Mouse (Mus musculus) testis, adult 2 months (tissue): ENCODE data around the gene Il25. TPM values are rescaled to one million over a fixed set of nuclear protein-coding genes. Genes with fewer than 3 reads are reported as not detected.
"Not testable (repeated sequence)": the region's sequence is repeated elsewhere in the genome, so short reads cannot be mapped to it uniquely, and the experiment has no call there.

Experiments used
- H3K27ac ChIP-seq: fragments of 200-500 bp; 2 replicates; pipeline ENCODE4 v1.5.1; 2012; ENCODE audit warnings: low read depth, low read length; ENCODE audit not compliant: control insufficient read depth, insufficient read depth
- H3K27me3 ChIP-seq: fragments of 200-500 bp; 2 replicates; pipeline ENCODE4 v1.6.1; 2012; ENCODE audit warnings: mild to moderate bottlenecking, low read length, moderate library complexity; ENCODE audit not compliant: control insufficient read depth, insufficient read depth
- H3K36me3 ChIP-seq: fragments of 200-500 bp; 2 replicates; pipeline ENCODE4 v1.6.1; 2012; ENCODE audit warnings: mild to moderate bottlenecking, low read length; ENCODE audit not compliant: control insufficient read depth, insufficient read depth
- H3K4me1 ChIP-seq: fragments of 200-500 bp; 2 replicates; pipeline ENCODE4 v1.6.1; 2012; ENCODE audit warnings: low read length; ENCODE audit not compliant: control insufficient read depth, insufficient read depth
- H3K4me3 ChIP-seq: fragments of 200-500 bp; 2 replicates; pipeline ENCODE4 v1.5.1; 2012; ENCODE audit warnings: low read depth, mild to moderate bottlenecking, low read length, moderate library complexity, mixed read lengths; ENCODE audit not compliant: control insufficient read depth
- CTCF ChIP-seq: fragments of 200-500 bp; IDR thresholded peaks from 2 replicates; pipeline ENCODE4 v1.5.1; 2012; ENCODE audit warnings: low read depth, mild to moderate bottlenecking, inconsistent platforms, low read length, moderate library complexity; ENCODE audit not compliant: control insufficient read depth, insufficient read depth, insufficient replicate concordance
- POLR2A ChIP-seq: fragments of 200-500 bp; IDR thresholded peaks from 2 replicates; pipeline ENCODE4 v1.6.1; 2012; ENCODE audit warnings: low read depth, mild to moderate bottlenecking, inconsistent platforms, low read length, moderate library complexity; ENCODE audit not compliant: control insufficient read depth
- polyA plus RNA-seq: library from polyadenylated mRNA; depleted of rRNA; stranded (reverse); fragments of >200 nt; gene quantifications from 2 replicates; pipeline ENCODE4 v1.2.3, GENCODE M21; 2012

Gene Il25
- polyA plus RNA-seq, 1 experiment = not detected

DNA sequence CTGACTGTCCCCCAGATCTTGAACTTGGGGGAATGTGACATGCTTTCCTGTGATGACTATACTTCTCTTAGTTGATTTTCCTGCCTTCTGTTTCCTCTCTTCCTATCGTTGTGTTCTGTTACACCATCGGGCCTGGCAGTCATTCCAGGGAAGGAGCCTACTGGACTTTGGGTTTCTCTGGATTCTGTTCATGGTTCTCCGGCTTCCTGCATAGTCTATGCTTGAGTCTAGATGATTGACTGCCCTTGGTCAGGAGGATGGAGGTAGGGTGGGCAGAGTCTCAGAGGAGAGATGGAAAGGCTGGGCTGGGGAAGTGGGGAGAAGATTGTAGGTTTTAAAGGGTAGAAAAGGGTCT lies 7.7 kb downstream of the Il25 start:
- no peaks in the 10 kb centered on the region for H3K4me1 ChIP-seq
- TF ChIP-seq CTCF (no peak), POLR2A (no peak)
- H3K27me3 ChIP-seq = no peaks in the 10 kb centered on the region
- no peak overlapping the region for H3K27ac ChIP-seq
- H3K36me3 ChIP-seq = no peaks in the 10 kb centered on the region
- H3K4me3 ChIP-seq = no peak overlapping the region

- Histone ChIP-seq H3K36me3 (no peaks in the 10 kb centered on the region), H3K4me3 (no peak overlapping the region), H3K4me1 (no peaks in the 10 kb centered on the region), H3K27ac (no peak overlapping the region), H3K27me3 (no peaks in the 10 kb centered on the region)
- TF ChIP-seq POLR2A (no peak), CTCF (no peak)
Observed at GRCm38 (mm10) chr14:54941024-54941978, 8.8 kb downstream of the Il25 start.

- Histone ChIP-seq H3K36me3 (no peaks in the 10 kb centered on the region), H3K4me3 (no peak overlapping the region), H3K27me3 (no peaks in the 10 kb centered on the region), H3K4me1 (no peaks in the 10 kb centered on the region), H3K27ac (no peak overlapping the region)
- TF ChIP-seq CTCF = no peak
- no peak for TF ChIP-seq POLR2A
Observed at GRCm38 (mm10) chr14:54942479-54942878, 10.0 kb downstream of the Il25 start.

GRCm38 (mm10) chr14:54943971-54944370 lies 11.5 kb downstream of the Il25 start:
- Histone ChIP-seq H3K4me1 (no peaks in the 10 kb centered on the region), H3K27me3 (no peaks in the 10 kb centered on the region)
- TF ChIP-seq POLR2A (no peak), CTCF (no peak)

GRCm38 (mm10) chr14:54944939-54945338 lies 12.4 kb downstream of the Il25 start:
- no peak overlapping the region for H3K4me3 ChIP-seq
- no peaks in the 10 kb centered on the region for H3K27me3 ChIP-seq
- no peak for TF ChIP-seq POLR2A
- no peak for TF ChIP-seq CTCF
- no peak overlapping the region for H3K27ac ChIP-seq
- H3K36me3 ChIP-seq = no peaks in the 10 kb centered on the region
- H3K4me1 ChIP-seq = peaks cover 1% of the 10 kb centered on the region; the same call in 1 of the 2 replicates

More at GRCm38 (mm10) chr14:54943971-54944370, 11.5 kb downstream of the Il25 start:
- no peak overlapping the region for H3K4me3 ChIP-seq
- no peak overlapping the region for H3K27ac ChIP-seq
- H3K36me3 ChIP-seq = no peaks in the 10 kb centered on the region

GRCm38 (mm10) chr14:54945975-54946704 lies 13.6 kb downstream of the Il25 start:
- no peak overlapping the region for H3K4me3 ChIP-seq
- H3K36me3 ChIP-seq = no peaks in the 10 kb centered on the region
- TF ChIP-seq POLR2A = no peak
- no peak for TF ChIP-seq CTCF
- peaks cover 6% of the 10 kb centered on the region; the same call in 1 of the 2 replicates for H3K4me1 ChIP-seq
- no peak overlapping the region for H3K27ac ChIP-seq
- H3K27me3 ChIP-seq = no peaks in the 10 kb centered on the region

DNA sequence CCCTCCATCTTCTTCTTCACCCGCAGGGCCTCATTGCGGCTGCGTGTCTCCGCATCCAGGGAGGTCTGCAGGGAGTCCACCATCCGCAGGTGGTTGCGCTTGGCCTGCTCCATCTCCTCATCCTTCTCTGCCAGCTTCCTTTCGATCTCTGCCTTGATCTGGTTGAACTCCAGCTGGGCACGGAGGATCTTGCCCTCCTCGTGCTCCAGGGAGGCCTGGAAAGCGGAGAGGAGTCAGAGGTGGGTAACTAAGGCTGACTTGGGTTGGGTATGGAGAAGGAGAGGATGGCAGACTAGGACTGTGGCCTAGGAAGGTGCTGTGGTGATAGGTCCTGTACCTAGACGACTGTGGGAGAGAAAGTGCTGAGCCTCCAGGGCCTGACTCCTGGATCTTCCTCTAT lies 14.5 kb downstream of the Il25 start:
- H3K4me3 ChIP-seq, H3K27ac ChIP-seq: not testable (repeated sequence)

More for the DNA sequence above, 14.5 kb downstream of the Il25 start:
- not testable (repeated sequence) for H3K27me3 ChIP-seq, H3K36me3 ChIP-seq, H3K4me1 ChIP-seq
